Mouse (Mus musculus): ENCODE measurements at regions not wholly inside any gene's neighbourhood (a gene's known extent, or its start where the extent isn't known, plus 50 kb on each side); places are given as distances from the start of the nearest gene placed in this dataset.

DNA sequence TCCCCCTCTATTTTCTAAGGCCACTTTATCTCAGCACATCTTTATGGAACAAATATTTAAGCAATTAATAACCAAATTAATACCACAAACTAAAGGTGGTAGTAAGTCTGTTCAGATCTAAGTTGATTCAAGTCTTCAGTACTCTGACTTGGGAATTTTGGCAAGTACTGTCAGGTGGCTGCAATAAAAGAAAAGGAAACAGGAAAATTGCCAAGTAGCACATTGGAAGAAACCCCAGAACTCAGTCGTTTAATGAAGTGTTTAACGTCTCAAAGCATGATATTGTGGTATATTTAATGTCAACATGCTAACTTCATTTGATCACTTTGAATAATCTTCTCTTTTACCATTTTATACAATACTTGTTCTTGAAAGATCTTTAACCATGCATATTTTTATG lies 142.2 kb downstream of the Gm11146 start:
- Histone ChIP-seq H3K9ac (no peak overlapping the region), H3K9me3 (no peaks in the 10 kb centered on the region), H3K27ac (no peak overlapping the region), H3K4me3 (no peak overlapping the region), H3K4me2 (no peak overlapping the region), H3K27me3 (no peaks in the 10 kb centered on the region), H3K4me1 (peaks cover 3% of the 10 kb centered on the region; the same call in 1 of the 2 replicates), H3K36me3 (no peaks in the 10 kb centered on the region)
- WGBS, result 13% methylated on average over 2 of the region's 2 CpGs
- 0 out of 2 replicates have a peak, but pooled peaks have one; percentile 35 for ATAC-seq (ENCODE audit: insufficient number of reproducible peaks, low FRiP score, low TSS enrichment, low read depth)

DNA sequence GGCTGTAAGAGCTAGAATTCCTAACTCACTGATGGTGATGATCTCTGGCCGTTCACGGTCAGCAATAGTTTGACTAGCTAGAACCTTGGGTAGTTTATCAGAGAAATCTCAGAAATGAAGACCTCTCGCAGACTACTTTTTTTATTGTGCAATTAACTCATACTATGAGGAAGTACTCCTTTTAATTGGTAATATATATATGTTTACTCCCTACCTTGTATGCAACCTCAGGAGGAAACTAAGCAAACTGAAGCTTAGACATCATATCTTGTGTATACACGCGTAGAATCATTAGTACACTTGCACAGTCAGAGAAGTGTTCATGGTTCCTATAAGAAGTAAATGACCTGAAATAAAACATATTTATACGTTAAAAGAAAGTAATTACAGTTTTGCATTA lies 157.2 kb downstream of the Gm11146 start:
- no peak overlapping the region for H3K4me3 ChIP-seq
- H3K4me2 ChIP-seq, result no peak overlapping the region
- no peaks in the 10 kb centered on the region for H3K9me3 ChIP-seq
- H3K27ac ChIP-seq, result no peak overlapping the region
- no peaks in the 10 kb centered on the region for H3K27me3 ChIP-seq
- WGBS, result 63% methylated on average over 6 of the region's 6 CpGs
- H3K9ac ChIP-seq, result no peak overlapping the region
- H3K36me3 ChIP-seq, result no peaks in the 10 kb centered on the region
- 0 out of 2 replicates have a peak, but pooled peaks cover 2% of the 10 kb centered on the region for H3K4me1 ChIP-seq
- no peak for ATAC-seq (ENCODE audit: insufficient number of reproducible peaks, low FRiP score, low TSS enrichment, low read depth)

DNA sequence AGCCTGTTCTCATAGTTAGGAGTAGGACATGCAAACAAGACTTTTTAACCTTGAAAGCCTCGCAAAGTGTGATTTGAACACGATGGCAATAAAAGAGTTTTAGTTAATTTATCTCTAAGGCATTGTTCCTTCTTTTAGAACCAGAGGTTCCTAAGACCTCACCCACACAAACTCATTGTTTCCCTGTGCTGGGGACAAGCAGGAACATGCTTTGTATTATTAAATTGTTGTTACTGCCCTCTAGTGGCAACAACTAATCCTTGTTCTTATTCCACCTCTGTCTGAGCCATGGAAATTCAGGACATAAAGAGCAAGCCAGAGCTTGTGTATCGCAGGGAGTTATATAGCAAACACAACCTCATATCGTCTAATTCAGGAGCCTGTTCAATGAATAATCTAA lies 157.9 kb downstream of the Gm11146 start:
- Histone ChIP-seq H3K4me2 (no peak overlapping the region), H3K4me1 (0 out of 2 replicates have a peak, but pooled peaks cover 2% of the 10 kb centered on the region), H3K9ac (no peak overlapping the region), H3K27me3 (no peaks in the 10 kb centered on the region), H3K36me3 (no peaks in the 10 kb centered on the region), H3K27ac (no peak overlapping the region), H3K4me3 (no peak overlapping the region), H3K9me3 (no peaks in the 10 kb centered on the region)
- 23% methylated on average over 4 of the region's 4 CpGs for WGBS
- no peak for ATAC-seq (ENCODE audit: insufficient number of reproducible peaks, low FRiP score, low TSS enrichment, low read depth)

DNA sequence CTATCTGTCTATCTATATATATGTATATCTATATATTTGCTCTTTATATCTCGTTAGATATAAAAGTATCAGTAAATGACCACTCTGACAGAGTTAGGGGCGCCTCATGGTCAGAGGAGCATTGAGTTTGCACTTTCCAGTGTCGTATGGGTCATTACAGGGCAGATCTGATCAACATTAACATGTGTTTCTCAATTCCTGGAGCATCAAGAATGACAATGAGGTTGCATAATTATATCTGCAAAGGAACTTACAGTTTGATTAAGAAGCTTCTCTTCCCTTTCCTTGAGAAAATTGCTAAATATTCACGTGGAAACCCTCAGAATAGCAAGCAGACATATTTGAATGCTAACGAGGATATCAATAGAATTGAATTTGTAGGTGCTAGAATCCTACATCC lies 158.6 kb downstream of the Gm11146 start:
- no peak overlapping the region for H3K9ac ChIP-seq
- 0 out of 2 replicates have a peak, but pooled peaks cover 2% of the 10 kb centered on the region for H3K4me1 ChIP-seq
- no peak overlapping the region for H3K27ac ChIP-seq
- H3K27me3 ChIP-seq, result no peaks in the 10 kb centered on the region
- 89% methylated on average over 5 of the region's 5 CpGs for WGBS
- no peak for ATAC-seq (ENCODE audit: insufficient number of reproducible peaks, low FRiP score, low TSS enrichment, low read depth)
- H3K36me3 ChIP-seq, result no peaks in the 10 kb centered on the region
- no peaks in the 10 kb centered on the region for H3K9me3 ChIP-seq
- no peak overlapping the region for H3K4me2 ChIP-seq
- no peak overlapping the region for H3K4me3 ChIP-seq

DNA sequence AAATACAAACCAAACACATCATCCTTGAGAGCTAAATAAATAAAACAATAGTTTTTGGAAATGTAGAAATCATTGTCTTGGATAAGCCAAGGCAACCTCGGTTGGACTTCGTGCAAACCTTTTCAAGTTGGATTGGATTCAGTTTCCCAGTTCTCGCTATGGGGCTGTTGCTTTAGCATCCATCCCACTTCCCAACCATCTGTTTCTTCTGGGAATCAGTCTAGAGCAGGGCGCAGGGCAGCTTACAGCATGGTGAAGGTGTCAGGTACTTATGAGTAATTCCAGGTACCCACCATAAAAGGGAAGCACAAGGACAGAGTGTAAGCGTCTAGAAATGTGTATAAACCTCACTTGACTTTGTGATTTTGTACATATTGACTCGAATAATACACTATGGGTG lies 159.0 kb downstream of the Gm11146 start:
- Histone ChIP-seq H3K36me3 (no peaks in the 10 kb centered on the region), H3K4me3 (no peak overlapping the region), H3K4me2 (no peak overlapping the region), H3K9ac (no peak overlapping the region), H3K9me3 (no peaks in the 10 kb centered on the region), H3K27ac (no peak overlapping the region), H3K4me1 (0 out of 2 replicates have a peak, but pooled peaks cover 2% of the 10 kb centered on the region), H3K27me3 (no peaks in the 10 kb centered on the region)
- ATAC-seq (ENCODE audit: insufficient number of reproducible peaks, low FRiP score, low TSS enrichment, low read depth), result no peak
- 94% methylated on average over 6 of the region's 6 CpGs for WGBS

DNA sequence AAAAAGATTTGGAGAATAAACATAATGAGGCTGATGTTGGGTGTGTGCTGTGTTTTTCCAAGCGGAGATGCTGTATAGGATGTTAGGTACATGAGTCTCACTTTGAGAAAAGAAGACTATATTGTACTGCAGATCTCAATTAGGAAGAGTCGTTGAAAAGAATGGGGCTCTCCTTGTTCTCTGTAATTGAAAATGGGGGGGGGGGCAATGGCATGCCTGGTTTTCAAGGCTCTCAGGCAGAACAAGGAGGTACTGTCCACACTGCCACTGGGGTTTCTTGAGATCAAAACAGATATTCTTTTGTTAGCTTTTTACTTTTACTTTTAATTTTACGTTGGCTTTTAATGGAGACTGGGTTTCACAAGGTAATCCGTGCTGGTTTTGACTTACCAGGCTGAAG lies 170.5 kb downstream of the Gm11146 start:
- ATAC-seq (ENCODE audit: insufficient number of reproducible peaks, low FRiP score, low TSS enrichment, low read depth), result no peak

DNA sequence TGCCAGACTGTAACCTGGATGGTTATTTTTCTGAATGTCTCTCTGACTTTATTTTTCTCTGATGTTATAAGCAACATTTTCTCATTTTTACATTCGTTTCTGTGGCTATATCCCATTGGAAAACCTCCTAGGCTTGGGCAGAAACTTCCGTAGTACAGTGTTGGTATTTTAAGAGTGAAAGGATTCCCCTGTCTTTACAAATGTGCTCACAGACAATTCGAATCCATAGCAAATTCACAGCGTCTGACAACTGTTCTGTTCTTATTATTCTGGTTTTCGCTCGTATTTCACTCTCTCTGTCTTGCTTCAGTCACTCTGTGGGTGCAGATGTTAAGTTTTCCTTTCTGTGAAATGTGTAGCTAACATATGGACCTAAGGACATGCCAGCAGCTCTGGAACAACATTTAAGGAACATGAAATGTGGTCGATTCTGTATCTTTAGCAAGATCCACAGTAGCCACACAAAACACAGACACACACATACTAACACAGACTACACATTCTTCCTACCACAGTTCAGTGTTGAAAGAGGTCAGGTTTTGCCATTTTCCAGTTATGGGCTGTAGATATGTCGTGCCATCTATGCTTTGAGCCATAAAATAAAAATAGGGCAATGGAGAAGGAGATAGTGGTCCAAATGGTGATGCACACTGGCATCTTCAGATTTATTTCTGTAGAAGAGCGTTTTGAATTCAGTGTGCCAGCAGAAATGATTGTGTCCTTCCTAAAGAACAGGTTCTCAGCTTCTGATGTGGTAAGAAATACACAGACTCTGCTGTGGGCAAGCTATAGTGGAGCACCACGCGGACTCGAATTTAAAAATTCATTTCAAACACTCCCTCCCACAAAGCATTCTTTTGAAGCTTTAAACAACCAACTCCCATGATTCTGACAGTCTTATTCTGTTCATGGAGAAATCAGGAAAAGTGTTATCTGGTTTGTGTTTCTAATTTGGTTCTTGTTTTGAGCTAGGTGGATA lies 179.2 kb downstream of the Gm11146 start:
- Histone ChIP-seq H3K27ac (0 out of 2 replicates have a peak overlapping the region, but pooled peaks have one; percentile 24), H3K9me3 (no peaks in the 10 kb centered on the region), H3K4me1 (peaks cover 16% of the 10 kb centered on the region), H3K36me3 (no peaks in the 10 kb centered on the region), H3K4me2 (no peak overlapping the region), H3K4me3 (no peak overlapping the region), H3K9ac (no peak overlapping the region), H3K27me3 (no peaks in the 10 kb centered on the region)
- WGBS, result 71% methylated on average over 12 of the region's 12 CpGs
- no peak for ATAC-seq (ENCODE audit: insufficient number of reproducible peaks, low FRiP score, low TSS enrichment, low read depth)

More for the DNA sequence above, 170.5 kb downstream of the Gm11146 start:
- WGBS, result 61% methylated on average over 4 of the region's 4 CpGs
- no peaks in the 10 kb centered on the region for H3K27me3 ChIP-seq
- no peak overlapping the region for H3K27ac ChIP-seq
- H3K9ac ChIP-seq, result no peak overlapping the region
- H3K9me3 ChIP-seq, result no peaks in the 10 kb centered on the region
- H3K4me1 ChIP-seq, result no peaks in the 10 kb centered on the region
- no peaks in the 10 kb centered on the region for H3K36me3 ChIP-seq
- no peak overlapping the region for H3K4me2 ChIP-seq
- no peak overlapping the region for H3K4me3 ChIP-seq

DNA sequence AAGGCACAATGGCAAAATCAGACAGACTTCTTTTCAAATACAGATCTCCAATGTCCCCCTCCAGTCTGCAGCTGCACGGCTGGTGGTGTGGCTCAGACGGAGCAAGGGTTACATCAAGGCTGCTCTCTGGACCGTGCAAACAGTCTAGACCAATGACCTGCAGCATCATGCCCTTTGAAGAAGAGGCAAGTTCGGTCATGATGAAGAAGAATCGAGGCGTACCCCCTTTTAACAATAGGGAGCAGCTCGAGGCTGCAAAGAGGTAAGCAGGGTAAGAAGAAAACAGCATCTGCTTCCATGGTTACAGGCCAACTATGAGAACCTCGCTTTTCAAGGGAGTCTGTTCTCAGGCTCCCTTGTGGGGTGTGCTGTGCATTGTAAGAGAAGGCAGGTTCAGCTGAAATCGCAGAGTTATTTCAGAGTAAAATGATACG lies 180.3 kb downstream of the Gm11146 start:
- no peak overlapping the region for H3K9ac ChIP-seq
- no peaks in the 10 kb centered on the region for H3K36me3 ChIP-seq
- no peaks in the 10 kb centered on the region for H3K27me3 ChIP-seq
- peak overlapping the region; percentile 14; the same call in 1 of the 2 replicates for H3K4me3 ChIP-seq
- peak overlapping the region; percentile 38 for H3K4me2 ChIP-seq
- peaks cover 17% of the 10 kb centered on the region for H3K4me1 ChIP-seq
- H3K27ac ChIP-seq, result peak overlapping the region; percentile 17; the same call in 1 of the 2 replicates
- 16% methylated on average over 10 of the region's 10 CpGs for WGBS
- no peaks in the 10 kb centered on the region for H3K9me3 ChIP-seq
- no peak for ATAC-seq (ENCODE audit: insufficient number of reproducible peaks, low FRiP score, low TSS enrichment, low read depth)

DNA sequence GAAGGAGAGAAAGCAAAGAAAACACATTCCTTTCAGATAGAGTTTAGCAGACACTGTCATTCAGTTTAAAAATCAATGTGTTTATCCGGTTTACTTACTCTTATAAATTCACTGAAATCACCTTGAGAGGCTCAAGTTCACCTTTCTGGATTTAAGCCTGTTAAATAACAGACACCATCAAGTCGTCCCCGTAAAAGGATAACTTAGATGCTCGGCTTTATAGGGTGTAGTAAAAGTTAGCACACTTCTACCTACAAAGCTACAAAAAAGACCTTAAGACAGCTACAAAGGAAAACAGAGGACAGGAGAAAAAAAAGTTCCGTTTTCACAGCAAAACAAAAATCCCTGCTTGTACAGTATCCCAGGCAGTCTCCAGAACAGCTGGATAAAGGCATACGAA lies 180.9 kb downstream of the Gm11146 start:
- H3K9me3 ChIP-seq, result no peaks in the 10 kb centered on the region
- peak overlapping the region; percentile 38; the same call in 1 of the 2 replicates for H3K4me2 ChIP-seq
- H3K4me1 ChIP-seq, result peaks cover 17% of the 10 kb centered on the region
- WGBS, result 33% methylated on average over 6 of the region's 6 CpGs
- H3K27me3 ChIP-seq, result no peaks in the 10 kb centered on the region
- peak overlapping the region; percentile 17; the same call in 1 of the 2 replicates for H3K27ac ChIP-seq
- no peak for ATAC-seq (ENCODE audit: insufficient number of reproducible peaks, low FRiP score, low TSS enrichment, low read depth)
- H3K9ac ChIP-seq, result no peak overlapping the region
- H3K36me3 ChIP-seq, result no peaks in the 10 kb centered on the region
- no peak overlapping the region for H3K4me3 ChIP-seq

DNA sequence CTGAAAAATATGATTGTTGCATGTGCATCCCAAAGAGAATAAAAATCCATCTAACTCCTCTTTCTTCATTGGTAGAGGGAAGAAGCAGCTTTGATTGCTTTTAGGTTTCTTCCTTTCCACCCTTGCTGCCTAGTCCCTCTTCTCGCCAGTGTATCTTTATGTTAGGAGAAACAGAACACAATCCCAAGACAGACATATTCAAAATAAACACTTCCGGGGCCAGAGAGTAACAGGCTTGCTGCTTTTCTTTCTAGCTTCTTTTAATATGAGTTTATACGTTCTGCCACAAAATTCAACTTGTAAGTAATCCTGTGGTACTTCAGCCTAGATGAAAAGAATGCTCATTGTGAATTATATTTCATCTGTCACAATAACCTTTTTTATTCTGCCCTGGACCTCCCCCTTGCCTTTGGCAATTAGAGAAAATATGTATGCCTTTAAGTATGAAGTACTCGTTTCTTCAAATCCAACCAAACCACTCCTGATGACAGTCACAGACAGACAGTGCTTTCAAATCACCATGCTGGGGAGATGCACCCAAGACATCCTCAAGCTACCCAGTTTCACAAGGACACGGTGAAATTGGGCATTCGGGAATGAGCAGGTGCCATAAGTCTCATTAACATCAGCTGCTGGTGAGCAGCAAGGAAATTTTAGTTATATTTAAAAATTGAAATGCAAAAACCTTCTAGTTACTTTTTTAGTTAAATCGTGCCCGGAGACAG lies 181.6 kb downstream of the Gm11146 start:
- 58% methylated on average over 8 of the region's 8 CpGs for WGBS
- H3K4me3 ChIP-seq, result no peak overlapping the region

DNA sequence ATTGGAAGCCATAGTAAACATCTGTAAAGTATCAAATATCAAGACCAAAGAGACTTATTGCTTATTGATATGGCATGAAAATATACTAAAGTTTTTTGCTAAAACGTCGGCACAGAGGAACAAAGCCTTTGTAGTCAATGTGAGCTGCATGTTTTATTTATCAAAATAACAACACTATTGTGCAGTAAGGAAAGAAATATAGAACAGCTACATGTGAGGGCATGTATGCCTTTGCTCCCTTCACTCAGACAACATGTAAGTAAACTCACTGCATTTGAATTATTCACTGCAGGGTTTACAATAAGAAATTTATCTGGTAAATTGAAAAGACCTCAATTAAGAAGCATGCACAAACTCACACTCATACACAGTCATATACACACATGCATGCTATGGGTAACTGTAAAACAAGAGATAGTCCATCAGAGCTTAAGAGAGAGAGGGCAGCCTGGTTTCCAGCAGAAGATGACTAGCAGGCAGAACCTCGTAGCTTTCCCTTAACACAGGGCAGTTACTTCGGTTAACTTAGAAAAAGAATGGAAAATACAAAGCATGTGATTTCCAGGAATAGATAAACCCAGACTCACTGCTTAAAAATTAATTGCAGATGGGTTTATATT lies 182.7 kb downstream of the Gm11146 start:
- 31% methylated on average over 4 of the region's 4 CpGs for WGBS
- Histone ChIP-seq H3K9me3 (no peaks in the 10 kb centered on the region), H3K9ac (no peak overlapping the region), H3K27me3 (no peaks in the 10 kb centered on the region), H3K36me3 (no peaks in the 10 kb centered on the region), H3K4me3 (no peak overlapping the region), H3K27ac (no peak overlapping the region), H3K4me2 (no peak overlapping the region), H3K4me1 (peaks cover 17% of the 10 kb centered on the region)
- no peak for ATAC-seq (ENCODE audit: insufficient number of reproducible peaks, low FRiP score, low TSS enrichment, low read depth)

More for the DNA sequence above, 181.6 kb downstream of the Gm11146 start:
- Histone ChIP-seq H3K27me3 (no peaks in the 10 kb centered on the region), H3K9me3 (no peaks in the 10 kb centered on the region), H3K27ac (no peak overlapping the region), H3K36me3 (no peaks in the 10 kb centered on the region), H3K4me1 (peaks cover 17% of the 10 kb centered on the region), H3K9ac (no peak overlapping the region), H3K4me2 (no peak overlapping the region)
- ATAC-seq (ENCODE audit: insufficient number of reproducible peaks, low FRiP score, low TSS enrichment, low read depth), result no peak

Measured in limb, embryonic 15.5 days (tissue).